Comparison of ENCODE assay signal across 25 mouse cellular contexts in the genomic region with DNA sequence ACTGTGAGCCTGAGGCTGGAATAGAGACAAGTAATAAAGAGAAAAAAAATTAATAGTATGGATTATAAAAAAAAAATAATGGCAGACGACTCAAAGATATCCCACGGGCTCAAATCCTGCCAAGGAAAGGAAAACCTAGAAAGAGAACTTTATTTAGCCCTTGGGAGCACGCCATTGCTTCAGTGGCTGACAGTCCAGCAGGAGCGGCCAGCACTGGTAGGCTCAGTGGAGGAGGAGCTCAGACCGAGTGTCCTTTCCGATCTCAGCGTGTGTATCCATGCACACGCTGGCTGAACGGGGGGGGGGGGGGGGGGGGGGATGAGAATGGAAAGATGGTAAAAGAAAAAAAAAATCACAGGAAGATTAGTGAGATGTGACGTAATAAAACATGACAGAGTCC.
DNase-seq lines count a peak whose midpoint lies in the region; ATAC-seq lines count a peak whose summit lies in the region.
"Had no signal": no experiment of that assay in that cellular context is flagged by ENCODE, and none has a peak within 500 bp of the region (broad histone marks: within the 10 kb centered on the region; RNA-seq: fewer than 3 reads in every experiment).

No protein-coding gene starts in this region.

- no peaks in the 10 kb centered on the region for H3K9me3 ChIP-seq in hindbrain, embryonic 11.5 days (ENCODE audit: control insufficient read depth, low read length)
- H3K9me3 ChIP-seq: embryonic facial prominence, embryonic 12.5 days; embryonic facial prominence, embryonic 15.5 days; hindbrain, embryonic 13.5 days; intestine, embryonic 15.5 days had no signal

- H3K36me3 ChIP-seq in hindbrain, embryonic 11.5 days (ENCODE audit: control insufficient read depth, insufficient read depth, low read length): no peaks in the 10 kb centered on the region
- H3K36me3 ChIP-seq: embryonic facial prominence, embryonic 12.5 days; embryonic facial prominence, embryonic 15.5 days; hindbrain, embryonic 13.5 days; intestine, embryonic 15.5 days had no signal

- H3K27ac ChIP-seq in hindbrain, embryonic 11.5 days (ENCODE audit: low read depth, low read length): no peak overlapping the region
- H3K27ac ChIP-seq: embryonic facial prominence, embryonic 12.5 days; embryonic facial prominence, embryonic 15.5 days; heart, adult 2 months; hindbrain, embryonic 13.5 days; intestine, embryonic 15.5 days had no signal

- H3K9ac ChIP-seq in hindbrain, embryonic 11.5 days (ENCODE audit: low read depth, low read length): no peak overlapping the region
- H3K9ac ChIP-seq: embryonic facial prominence, embryonic 12.5 days; embryonic facial prominence, embryonic 15.5 days; forebrain, postnatal 0 days; hindbrain, embryonic 13.5 days; intestine, embryonic 15.5 days had no signal

- WGBS in hindbrain, embryonic 11.5 days: 81% methylated on average over 10 of the region's 10 CpGs

- 0 out of 2 replicates have a peak, but pooled peaks cover 4% of the 10 kb centered on the region for H3K4me1 ChIP-seq in hindbrain, embryonic 11.5 days (replicated peaks; ENCODE audit: control insufficient read depth, insufficient read depth, low read length)

- no peak overlapping the region for H3K4me2 ChIP-seq in hindbrain, embryonic 11.5 days (replicated peaks; ENCODE audit: low read depth, low read length)
- H3K4me2 ChIP-seq: embryonic facial prominence, embryonic 12.5 days; embryonic facial prominence, embryonic 15.5 days; heart, embryonic 11.5 days; hindbrain, embryonic 13.5 days; intestine, embryonic 15.5 days had no signal

- no peak overlapping the region for H3K4me3 ChIP-seq in hindbrain, embryonic 11.5 days (ENCODE audit: low read depth, low read length)
- H3K4me3 ChIP-seq: embryonic facial prominence, embryonic 12.5 days; embryonic facial prominence, embryonic 15.5 days; heart, adult 2 months; hindbrain, embryonic 13.5 days; intestine, embryonic 15.5 days had no signal

- no peaks in the 10 kb centered on the region for H3K27me3 ChIP-seq in hindbrain, embryonic 11.5 days (ENCODE audit: control insufficient read depth, insufficient read depth, low read length)
- H3K27me3 ChIP-seq: embryonic facial prominence, embryonic 12.5 days; embryonic facial prominence, embryonic 15.5 days; hindbrain, embryonic 13.5 days; intestine, embryonic 15.5 days had no signal

- no peak for DNase-seq in frontal cortex, postnatal 10 days (ENCODE audit: low spot score in 2 of 2)
- DNase-seq in NIH3T3 (ENCODE audit: low read depth) (peak; percentile 34), adipocyte (ENCODE audit: low spot score) (peak; percentile 24)
- DNase-seq in retina, postnatal 1 day: peak; percentile 38
- DNase-seq in hindbrain, embryonic 11.5 days (ENCODE audit: low spot score): no peak
- DNase-seq in kidney, postnatal 4 days: no peak
- DNase-seq: adrenal gland, postnatal 10 days; cerebellum, adult 18-20 months; cerebellum, adult 9-10 months; cerebellum, postnatal 36 days; forebrain, postnatal 0 days; gastrocnemius, postnatal 14 days; heart, adult 2 months; kidney, adult 18-20 months; kidney, adult 9 months had no signal

- ATAC-seq in frontal cortex, adult (ENCODE audit: low TSS enrichment): peak; percentile 48; the same call in 1 of the 2 replicates
- no peak for ATAC-seq in hindbrain, embryonic 11.5 days (ENCODE audit: low FRiP score)
- ATAC-seq: activated CD4-positive, CD25-positive, alpha-beta regulatory T cell, adult 4 months; CD4-positive, CD25-positive, alpha-beta regulatory T cell, adult 4 months; forebrain, embryonic 14.5 days; forebrain, postnatal 0 days; hindbrain, embryonic 16.5 days; intestine, embryonic 15.5 days had no signal

Comparison
In these comparisons a context has a peak if more than half of its experiments do, and no peak if none do; other contexts are left out.
1. DNase-seq: peak in NIH3T3 (single experiment), adipocyte (single experiment) and retina, postnatal 1 day (single experiment); none in frontal cortex, postnatal 10 days (0 of 2), hindbrain, embryonic 11.5 days (single experiment) and kidney, postnatal 4 days (0 of 2).